Mouse (Mus musculus): Measurements from ENCODE around the gene Hinfp. TPM values are rescaled to one million over a fixed set of nuclear protein-coding genes. Genes with fewer than 3 reads are reported as not detected.

Gene Hinfp
- 27.6 and 33.6 TPM in 2 replicates for polyA plus RNA-seq (2012; rRNA removed)

DNA sequence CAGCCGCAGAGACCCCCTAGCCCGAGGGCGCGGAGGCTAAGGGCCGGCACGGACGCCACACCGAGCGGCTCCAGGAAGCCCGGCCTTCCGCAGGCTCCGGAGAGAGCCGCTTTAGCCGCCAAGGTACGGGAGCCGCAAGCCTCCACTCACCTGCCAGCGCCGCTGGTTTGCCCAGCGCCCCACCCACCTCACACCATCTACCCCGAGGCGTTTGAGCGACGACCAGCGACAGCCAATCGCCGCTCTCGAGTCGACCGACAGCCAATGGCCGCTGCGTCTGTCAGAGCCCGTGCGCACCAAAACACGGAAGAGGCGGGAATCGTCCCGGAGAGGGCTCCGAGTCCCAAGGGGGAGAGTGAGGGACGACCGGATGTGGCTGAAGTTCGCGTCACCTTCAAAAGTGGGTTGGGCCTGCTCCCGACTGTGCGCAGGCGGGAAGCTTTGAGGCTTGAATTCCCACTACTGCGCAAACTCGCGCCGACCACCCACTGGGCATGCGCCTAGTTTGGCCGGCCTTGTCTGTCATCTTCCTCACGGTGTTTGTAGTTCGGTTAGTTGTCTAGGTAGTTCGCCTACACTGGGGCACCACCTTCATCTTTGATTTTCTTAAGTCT, at the start of gene Hinfp:
Gene Hinfp (minus strand): TSS at position 206 of the 614 bp plus-strand sequence.
- Histone ChIP-seq H3K4me3 (ENCODE audit: insufficient read depth, low read length) (peak within 1 kb of the TSS; percentile 77), H3K27ac (ENCODE audit: insufficient read depth, low read length) (0 out of 2 replicates have a peak within 1 kb of the TSS, but pooled peaks have one; percentile 5), H3K4me1 (ENCODE audit: control insufficient read depth, insufficient read depth, low read length) (no peaks in the 10 kb centered on the region)
- TF ChIP-seq POLR2A (IDR thresholded peaks at IDR 0.05; ENCODE audit: extremely low read depth, insufficient read depth, low read length), result peak; percentile 95
- TF ChIP-seq CTCF (IDR thresholded peaks at IDR 0.05; ENCODE audit: extremely low read depth, insufficient read depth, low read length), result no peak

DNA sequence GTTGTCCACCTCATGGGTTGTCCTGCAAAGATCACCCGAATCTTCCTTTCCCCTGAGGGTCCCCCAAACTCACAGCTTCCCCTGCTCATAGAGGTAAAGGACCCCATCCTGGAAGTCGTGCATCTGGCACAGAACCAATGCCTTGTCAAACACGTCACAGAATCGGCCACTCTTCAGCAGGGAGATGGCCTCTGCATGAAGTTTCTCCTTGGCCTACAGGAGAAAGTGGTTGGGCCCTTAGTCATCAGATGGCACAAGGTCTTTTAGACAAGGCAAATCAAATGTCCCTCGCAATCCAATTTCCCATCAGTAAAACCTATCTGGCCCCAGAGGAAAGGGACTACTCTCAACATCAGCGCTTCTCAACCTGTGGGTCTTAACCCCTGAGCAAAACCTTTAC, 47.7 kb upstream of the Hinfp start:
- Histone ChIP-seq H3K4me1 (ENCODE audit: control insufficient read depth, insufficient read depth, low read length) (no peaks in the 10 kb centered on the region; the same call in 1 of the 2 replicates), H3K4me3 (ENCODE audit: insufficient read depth, low read length) (no peak overlapping the region), H3K27ac (ENCODE audit: insufficient read depth, low read length) (no peak overlapping the region)
- no peak for TF ChIP-seq POLR2A (IDR thresholded peaks at IDR 0.05; ENCODE audit: extremely low read depth, insufficient read depth, low read length)
- no peak for TF ChIP-seq CTCF (IDR thresholded peaks at IDR 0.05; ENCODE audit: extremely low read depth, insufficient read depth, low read length)

DNA sequence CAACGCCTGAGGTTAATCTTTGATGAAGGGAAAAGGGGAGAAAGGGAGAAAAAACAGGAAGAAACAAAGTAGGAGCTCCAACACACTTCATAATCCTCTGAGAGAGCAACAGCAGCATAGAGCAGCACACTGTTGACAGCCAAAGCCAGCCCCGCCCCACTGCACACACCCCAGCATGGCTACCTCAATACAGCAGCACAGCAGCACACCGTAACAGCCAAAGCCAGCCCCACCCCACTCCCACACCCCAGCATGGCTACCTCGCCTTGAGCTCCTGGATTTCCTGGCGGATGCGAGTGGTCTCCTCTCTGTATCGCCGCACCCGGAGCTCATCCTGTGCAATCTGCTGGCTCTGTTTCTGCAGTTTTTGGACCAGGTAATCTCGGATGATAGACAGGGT, 46.9 kb upstream of the Hinfp start:
- Histone ChIP-seq H3K27ac (ENCODE audit: insufficient read depth, low read length) (no peak overlapping the region), H3K4me3 (ENCODE audit: insufficient read depth, low read length) (no peak overlapping the region), H3K4me1 (ENCODE audit: control insufficient read depth, insufficient read depth, low read length) (no peaks in the 10 kb centered on the region; the same call in 1 of the 2 replicates)
- TF ChIP-seq POLR2A (IDR thresholded peaks at IDR 0.05; ENCODE audit: extremely low read depth, insufficient read depth, low read length) (no peak), CTCF (IDR thresholded peaks at IDR 0.05; ENCODE audit: extremely low read depth, insufficient read depth, low read length) (no peak)

DNA sequence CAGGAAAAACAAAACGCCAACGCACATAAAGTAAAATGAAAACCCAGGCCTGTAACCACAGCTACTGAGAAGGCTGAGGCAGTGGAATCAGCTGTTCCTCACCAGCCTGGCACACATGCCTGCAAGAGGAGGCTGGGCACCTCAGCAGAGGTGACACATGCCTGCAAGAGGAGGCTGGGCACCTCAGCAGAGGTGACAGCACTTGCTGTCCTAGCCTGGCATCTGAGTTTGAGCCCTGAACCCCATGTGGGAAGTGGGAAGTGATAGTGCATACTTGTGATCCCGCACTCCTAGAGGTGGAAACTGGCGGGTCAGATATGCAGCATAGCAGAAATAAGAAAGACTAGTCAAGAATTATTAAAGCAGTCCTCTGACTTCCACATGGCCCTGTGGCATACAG, 45.9 kb upstream of the Hinfp start:
- H3K27ac ChIP-seq (ENCODE audit: insufficient read depth, low read length), result no peak overlapping the region
- no peak overlapping the region for H3K4me3 ChIP-seq (ENCODE audit: insufficient read depth, low read length)
- no peak for TF ChIP-seq POLR2A (IDR thresholded peaks at IDR 0.05; ENCODE audit: extremely low read depth, insufficient read depth, low read length)
- TF ChIP-seq CTCF (IDR thresholded peaks at IDR 0.05; ENCODE audit: extremely low read depth, insufficient read depth, low read length), result no peak
- H3K4me1 ChIP-seq (ENCODE audit: control insufficient read depth, insufficient read depth, low read length), result no peaks in the 10 kb centered on the region; the same call in 1 of the 2 replicates

DNA sequence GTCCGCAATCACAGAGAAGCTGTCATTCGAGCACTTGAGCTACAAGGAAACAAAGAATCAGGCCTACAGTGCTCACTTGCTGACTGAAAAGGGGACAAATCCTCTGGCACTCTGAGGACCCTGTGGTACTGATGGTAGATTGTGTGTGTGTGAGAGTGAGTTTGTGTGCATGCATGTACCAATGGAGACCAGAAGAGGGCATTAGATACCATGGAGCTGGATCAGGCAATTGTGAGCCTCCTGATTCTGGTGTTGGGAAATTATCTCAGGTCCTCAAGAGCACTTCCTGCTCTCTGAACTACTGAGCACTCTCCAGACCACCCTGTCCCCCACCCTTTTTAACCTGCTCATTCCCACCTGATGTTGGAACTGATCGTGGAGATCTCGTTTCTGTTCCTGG, 43.1 kb upstream of the Hinfp start:
- no peak overlapping the region for H3K27ac ChIP-seq (ENCODE audit: insufficient read depth, low read length)
- TF ChIP-seq POLR2A (IDR thresholded peaks at IDR 0.05; ENCODE audit: extremely low read depth, insufficient read depth, low read length), result no peak
- no peak for TF ChIP-seq CTCF (IDR thresholded peaks at IDR 0.05; ENCODE audit: extremely low read depth, insufficient read depth, low read length)
- H3K4me3 ChIP-seq (ENCODE audit: insufficient read depth, low read length), result no peak overlapping the region
- H3K4me1 ChIP-seq (ENCODE audit: control insufficient read depth, insufficient read depth, low read length), result no peaks in the 10 kb centered on the region; the same call in 1 of the 2 replicates

DNA sequence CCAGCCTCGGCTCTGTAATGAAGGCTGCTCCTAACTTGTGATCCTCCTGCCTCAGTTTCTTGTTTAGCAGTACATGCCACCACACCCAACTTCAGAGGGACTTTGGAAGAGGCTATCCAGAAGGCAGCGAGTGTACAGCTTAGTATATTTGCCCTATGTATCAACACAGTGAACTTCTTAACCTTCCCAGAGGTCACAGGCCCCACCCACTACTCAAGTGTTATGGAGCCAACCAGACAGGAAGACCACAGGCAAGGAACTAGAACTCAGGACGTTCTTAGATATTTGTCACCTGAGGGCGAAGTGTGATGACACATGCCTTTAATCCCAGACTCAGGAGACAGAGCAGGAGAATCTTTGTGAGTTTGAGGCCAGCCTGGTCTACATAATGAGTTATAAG, 42.1 kb upstream of the Hinfp start:
- Histone ChIP-seq H3K4me1 (ENCODE audit: control insufficient read depth, insufficient read depth, low read length) (no peaks in the 10 kb centered on the region; the same call in 1 of the 2 replicates), H3K27ac (ENCODE audit: insufficient read depth, low read length) (no peak overlapping the region), H3K4me3 (ENCODE audit: insufficient read depth, low read length) (no peak overlapping the region)
- no peak for TF ChIP-seq CTCF (IDR thresholded peaks at IDR 0.05; ENCODE audit: extremely low read depth, insufficient read depth, low read length)
- no peak for TF ChIP-seq POLR2A (IDR thresholded peaks at IDR 0.05; ENCODE audit: extremely low read depth, insufficient read depth, low read length)

DNA sequence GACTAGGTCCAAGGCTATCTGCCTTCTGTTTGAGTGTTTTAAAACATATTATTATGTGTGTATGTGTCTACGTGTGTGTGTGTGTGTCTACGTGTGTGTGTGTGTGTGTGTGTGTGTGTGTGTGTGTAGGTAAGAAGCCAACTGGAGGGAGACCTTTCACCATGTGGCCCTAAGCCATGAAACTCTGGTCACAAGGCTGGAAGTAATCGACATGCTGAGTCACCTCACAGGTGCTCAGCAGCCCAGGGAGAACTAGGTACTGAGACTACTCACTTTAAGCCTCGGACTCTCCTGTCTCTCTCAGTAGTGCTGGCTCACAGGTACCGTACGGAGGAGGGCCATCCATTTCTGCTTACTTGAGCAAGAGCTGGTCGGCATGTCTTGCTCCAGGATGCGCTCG, 41.7 kb upstream of the Hinfp start:
- Histone ChIP-seq H3K27ac (ENCODE audit: insufficient read depth, low read length) (no peak overlapping the region), H3K4me1 (ENCODE audit: control insufficient read depth, insufficient read depth, low read length) (no peaks in the 10 kb centered on the region; the same call in 1 of the 2 replicates), H3K4me3 (ENCODE audit: insufficient read depth, low read length) (no peak overlapping the region)
- TF ChIP-seq CTCF (IDR thresholded peaks at IDR 0.05; ENCODE audit: extremely low read depth, insufficient read depth, low read length) (no peak), POLR2A (IDR thresholded peaks at IDR 0.05; ENCODE audit: extremely low read depth, insufficient read depth, low read length) (no peak)

DNA sequence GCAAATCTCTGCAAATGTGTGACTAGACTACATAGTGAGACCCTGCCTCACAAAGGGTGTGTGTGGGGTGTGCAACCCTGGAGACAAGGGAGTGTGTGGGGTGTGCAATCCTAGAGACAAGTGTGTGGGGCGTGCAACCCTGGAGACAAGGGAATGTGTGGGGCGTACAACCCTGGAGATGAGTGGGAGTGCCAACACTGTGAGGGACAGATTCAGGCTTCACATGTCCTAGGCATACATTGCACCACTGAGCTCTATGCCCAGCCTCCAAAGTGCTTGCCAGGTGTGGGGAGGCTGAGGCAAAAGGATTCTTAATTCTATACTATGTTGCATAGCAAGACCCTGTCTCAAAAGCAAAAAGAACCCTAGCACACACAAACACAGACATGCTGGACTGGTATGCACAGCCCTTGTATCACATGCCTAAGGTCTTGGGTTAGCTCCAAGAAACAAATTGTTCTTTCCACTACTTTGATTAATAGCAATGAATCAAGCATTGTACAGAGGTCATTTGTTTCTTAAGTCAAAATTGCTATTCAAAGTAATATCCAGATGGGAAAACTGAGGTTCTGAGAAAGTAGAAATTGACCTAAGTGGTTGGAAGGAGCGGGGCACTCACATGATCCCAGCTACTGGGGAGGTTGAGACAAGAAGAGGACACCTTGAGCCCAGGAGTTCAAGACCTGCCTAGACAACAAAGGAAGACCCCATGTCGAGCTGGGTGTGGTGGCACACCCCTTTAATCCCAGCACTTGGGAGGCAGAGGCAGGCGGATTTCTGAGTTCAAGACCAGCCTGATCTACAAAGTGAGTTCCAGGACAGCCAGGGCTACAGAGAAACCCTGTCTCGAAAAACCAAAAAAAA, 40.3 kb upstream of the Hinfp start:
- no peak for TF ChIP-seq POLR2A (IDR thresholded peaks at IDR 0.05; ENCODE audit: extremely low read depth, insufficient read depth, low read length)
- no peak for TF ChIP-seq CTCF (IDR thresholded peaks at IDR 0.05; ENCODE audit: extremely low read depth, insufficient read depth, low read length)
- Histone ChIP-seq H3K4me1 (ENCODE audit: control insufficient read depth, insufficient read depth, low read length) (no peaks in the 10 kb centered on the region), H3K4me3 (ENCODE audit: insufficient read depth, low read length) (no peak overlapping the region), H3K27ac (ENCODE audit: insufficient read depth, low read length) (no peak overlapping the region)

DNA sequence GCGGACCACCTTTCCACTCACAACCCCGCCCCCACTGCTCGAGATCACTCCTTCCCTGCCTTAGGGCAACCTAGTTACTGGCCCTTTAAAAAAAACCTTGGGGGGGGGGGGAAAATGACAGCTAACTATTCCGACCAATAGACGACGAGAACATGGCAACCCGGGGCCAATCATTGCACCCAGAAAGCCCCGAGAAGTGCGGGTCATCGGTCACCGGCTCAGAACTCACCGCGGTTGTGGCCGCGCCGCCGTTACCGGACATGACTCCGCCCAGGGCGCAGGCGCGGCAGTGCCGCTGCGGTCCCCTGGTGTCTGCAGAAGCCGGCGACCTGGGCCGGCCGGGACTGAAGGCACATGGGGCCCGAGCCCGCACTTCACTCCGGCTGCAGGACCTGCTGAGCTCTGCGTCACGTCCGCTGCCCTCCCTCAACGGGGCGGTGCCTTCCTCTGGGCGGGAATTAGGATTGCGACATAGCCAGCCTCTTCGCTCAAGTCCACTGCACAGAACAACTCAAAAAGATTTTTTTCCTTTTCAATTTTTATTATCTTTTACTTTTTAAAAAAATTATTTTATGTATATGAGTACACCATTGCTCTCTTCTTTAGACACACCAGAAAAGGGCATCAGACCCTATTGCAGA, 38.4 kb upstream of the Hinfp start, which contains the start of gene Hmbs:
Gene Hmbs (minus strand): TSS at position 448 of the 641 bp plus-strand sequence.
- Histone ChIP-seq H3K4me3 (ENCODE audit: insufficient read depth, low read length) (peak within 1 kb of the TSS; percentile 53), H3K27ac (ENCODE audit: insufficient read depth, low read length) (peak within 1 kb of the TSS; percentile 98), H3K4me1 (ENCODE audit: control insufficient read depth, insufficient read depth, low read length) (no peaks in the 10 kb centered on the region)
- TF ChIP-seq POLR2A (IDR thresholded peaks at IDR 0.05; ENCODE audit: extremely low read depth, insufficient read depth, low read length) (peak; percentile 45; the same call in 1 of the 2 replicates), CTCF (IDR thresholded peaks at IDR 0.05; ENCODE audit: extremely low read depth, insufficient read depth, low read length) (no peak)

All from cortical plate, adult 2 months (tissue).